Mouse (Mus musculus) forebrain, embryonic 10.5 days (tissue): Measurements from ENCODE around the gene Gm45618. TPM values are rescaled to one million over a fixed set of nuclear protein-coding genes. Genes with fewer than 3 reads are reported as not detected.
"Not testable (repeated sequence)": the region's sequence is repeated elsewhere in the genome, so short reads cannot be mapped to it uniquely, and the experiment has no call there.

Experiments
- DNase-seq: peaks from one replicate; pipeline ENCODE4 v3.0.0-alpha.2; 2017; ENCODE audit warnings: low spot score; ENCODE audit errors: extremely low spot score
- H3K27ac ChIP-seq: fragments of 300-500 bp; sonication (generic); 2 replicates; pipeline ENCODE4 v1.5.1; 2016; ENCODE audit warnings: mild to moderate bottlenecking
- H3K27me3 ChIP-seq: fragments of 300-500 bp; sonication (generic); 2 replicates; pipeline ENCODE4 v1.6.1; 2016; ENCODE audit warnings: mild to moderate bottlenecking; ENCODE audit not compliant: poor library complexity, severe bottlenecking
- H3K36me3 ChIP-seq: fragments of 300-500 bp; sonication (generic); replicated peaks from 2 replicates; pipeline ENCODE4 v1.6.1; 2016; ENCODE audit warnings: mild to moderate bottlenecking, moderate library complexity
- H3K4me1 ChIP-seq: fragments of 300-500 bp; sonication (generic); 2 replicates; pipeline ENCODE4 v1.6.1; 2016
- H3K4me3 ChIP-seq: fragments of 300-500 bp; sonication (generic); 2 replicates; pipeline ENCODE4 v1.5.1; 2016; ENCODE audit warnings: mild to moderate bottlenecking, moderate library complexity
- H3K9me3 ChIP-seq: fragments of 300-500 bp; sonication (generic); 2 replicates; pipeline ENCODE4 v1.6.1; 2016; ENCODE audit warnings: mild to moderate bottlenecking, moderate library complexity
- WGBS: fragments of 180-500 bp; shearing (Covaris S2); methylation state at CpG from one replicate; pipeline ENCODE4 v1.1.7; 2016; 5-methylcytosine and 5-hydroxymethylcytosine counted together
- polyA plus RNA-seq: library from polyadenylated mRNA; unstranded; fragments of >200 nt; fragmentation: Nextera tagmentation; extraction: Ambion mirVana; gene quantifications from 2 replicates; pipeline ENCODE4 v1.2.1, GENCODE M21; 2016

Gm45618 gene
- 0.38 TPM in 1 of 2 replicates, not detected in the other for polyA plus RNA-seq

GRCm38 (mm10) chr7:142120629-142121028 is at the start of gene Gm45618:
Gm45618 (minus strand) TSS chr7:142120729.
- not testable (repeated sequence) for H3K4me1 ChIP-seq, DNase-seq, H3K9me3 ChIP-seq, H3K27me3 ChIP-seq, H3K27ac ChIP-seq, H3K36me3 ChIP-seq, H3K4me3 ChIP-seq
- 85% methylated on average over 1 of the region's 1 CpGs for WGBS

GRCm38 (mm10) chr7:142169836-142170235 is 49.3 kb upstream of the Gm45618 start:
- DNase-seq, result no peak
- H3K4me1 ChIP-seq, result no peaks in the 10 kb centered on the region
- H3K9me3 ChIP-seq, result no peaks in the 10 kb centered on the region
- no peak overlapping the region for H3K27ac ChIP-seq
- H3K27me3 ChIP-seq, result no peaks in the 10 kb centered on the region
- 51% methylated on average over 3 of the region's 3 CpGs for WGBS
- H3K36me3 ChIP-seq, result no peaks in the 10 kb centered on the region
- no peak overlapping the region for H3K4me3 ChIP-seq

- not testable (repeated sequence) for H3K27ac ChIP-seq, DNase-seq
Observed at GRCm38 (mm10) chr7:142165639-142166038, 45.1 kb upstream of the Gm45618 start, which contains the start of gene Gm4553. Gm4553 (minus strand) TSS chr7:142165739.

GRCm38 (mm10) chr7:142159366-142159765 is 38.8 kb upstream of the Gm45618 start:
- Histone ChIP-seq H3K36me3 (no peaks in the 10 kb centered on the region), H3K27me3 (no peaks in the 10 kb centered on the region), H3K4me3 (no peak overlapping the region), H3K27ac (no peak overlapping the region), H3K9me3 (no peaks in the 10 kb centered on the region), H3K4me1 (no peaks in the 10 kb centered on the region)
- WGBS, result 90% methylated on average over 3 of the region's 3 CpGs
- DNase-seq, result no peak

More at GRCm38 (mm10) chr7:142165639-142166038, 45.1 kb upstream of the Gm45618 start, which contains the start of gene Gm4553:
- H3K36me3 ChIP-seq, H3K4me1 ChIP-seq, H3K4me3 ChIP-seq, H3K9me3 ChIP-seq, H3K27me3 ChIP-seq: not testable (repeated sequence)

- H3K4me1 ChIP-seq, H3K27me3 ChIP-seq, H3K4me3 ChIP-seq, DNase-seq, H3K27ac ChIP-seq, H3K36me3 ChIP-seq, H3K9me3 ChIP-seq: not testable (repeated sequence)
- WGBS, result 69% methylated on average over 2 of the region's 2 CpGs
Observed at GRCm38 (mm10) chr7:142157013-142157412, 36.5 kb upstream of the Gm45618 start, which contains the start of gene Gm29735. Gm29735 (minus strand) TSS chr7:142157113.

- H3K36me3 ChIP-seq, result no peaks in the 10 kb centered on the region
- H3K4me1 ChIP-seq, result no peaks in the 10 kb centered on the region
- no peaks in the 10 kb centered on the region for H3K27me3 ChIP-seq
- DNase-seq, result no peak
- no peak overlapping the region for H3K27ac ChIP-seq
- no peak overlapping the region for H3K4me3 ChIP-seq
- 88% methylated on average over 1 of the region's 1 CpGs for WGBS
- no peaks in the 10 kb centered on the region for H3K9me3 ChIP-seq
Observed at GRCm38 (mm10) chr7:142155308-142155707, 34.8 kb upstream of the Gm45618 start.

GRCm38 (mm10) chr7:142152191-142152590 is 31.7 kb upstream of the Gm45618 start:
- H3K9me3 ChIP-seq, result no peaks in the 10 kb centered on the region
- H3K27me3 ChIP-seq, result no peaks in the 10 kb centered on the region
- H3K4me3 ChIP-seq, result no peak overlapping the region
- H3K36me3 ChIP-seq, result no peaks in the 10 kb centered on the region
- H3K4me1 ChIP-seq, result no peaks in the 10 kb centered on the region
- WGBS, result 86% methylated on average over 4 of the region's 4 CpGs
- H3K27ac ChIP-seq, result no peak overlapping the region
- DNase-seq, result no peak

- no peak overlapping the region for H3K4me3 ChIP-seq
- no peaks in the 10 kb centered on the region for H3K9me3 ChIP-seq
- no peak for DNase-seq
- H3K27me3 ChIP-seq, result 0 out of 2 replicates have a peak, but pooled peaks cover 4% of the 10 kb centered on the region
- H3K36me3 ChIP-seq, result no peaks in the 10 kb centered on the region
- no peaks in the 10 kb centered on the region for H3K4me1 ChIP-seq
- H3K27ac ChIP-seq, result no peak overlapping the region
Observed at GRCm38 (mm10) chr7:142148633-142149032, 28.1 kb upstream of the Gm45618 start.

- H3K36me3 ChIP-seq, result no peaks in the 10 kb centered on the region
- peak; percentile 29 for DNase-seq
- WGBS, result 2% methylated on average over 1 of the region's 1 CpGs
Observed at GRCm38 (mm10) chr7:142146033-142146432, 25.5 kb upstream of the Gm45618 start.

GRCm38 (mm10) chr7:142145413-142145940 is 24.9 kb upstream of the Gm45618 start:
- WGBS, result 56% methylated on average over 4 of the region's 4 CpGs
- 0 out of 2 replicates have a peak, but pooled peaks cover 4% of the 10 kb centered on the region for H3K27me3 ChIP-seq

More at GRCm38 (mm10) chr7:142146033-142146432, 25.5 kb upstream of the Gm45618 start:
- H3K27me3 ChIP-seq, result 0 out of 2 replicates have a peak, but pooled peaks cover 4% of the 10 kb centered on the region
- no peaks in the 10 kb centered on the region for H3K9me3 ChIP-seq
- no peak overlapping the region for H3K27ac ChIP-seq
- H3K4me3 ChIP-seq, result no peak overlapping the region
- no peaks in the 10 kb centered on the region for H3K4me1 ChIP-seq

GRCm38 (mm10) chr7:142144507-142144906 is 24.0 kb upstream of the Gm45618 start, which contains the start of gene Gm45337:
Gm45337 (minus strand) TSS chr7:142144607.
- H3K27ac ChIP-seq, result no peak within 1 kb of the TSS
- H3K9me3 ChIP-seq, result no peaks in the 10 kb centered on the region
- H3K27me3 ChIP-seq, result 0 out of 2 replicates have a peak, but pooled peaks cover 4% of the 10 kb centered on the region
- H3K4me1 ChIP-seq, result no peaks in the 10 kb centered on the region
- no peaks in the 10 kb centered on the region for H3K36me3 ChIP-seq
- no peak within 1 kb of the TSS for H3K4me3 ChIP-seq
- 82% methylated on average over 1 of the region's 1 CpGs for WGBS
- DNase-seq, result no peak

More at GRCm38 (mm10) chr7:142145413-142145940, 24.9 kb upstream of the Gm45618 start:
- no peaks in the 10 kb centered on the region for H3K9me3 ChIP-seq
- no peak for DNase-seq
- H3K36me3 ChIP-seq, result no peaks in the 10 kb centered on the region
- no peak overlapping the region for H3K4me3 ChIP-seq
- H3K4me1 ChIP-seq, result no peaks in the 10 kb centered on the region
- H3K27ac ChIP-seq, result no peak overlapping the region

GRCm38 (mm10) chr7:142143506-142144010 is 23.0 kb upstream of the Gm45618 start:
- H3K36me3 ChIP-seq, H3K27ac ChIP-seq, H3K9me3 ChIP-seq, H3K4me1 ChIP-seq, DNase-seq, H3K27me3 ChIP-seq, H3K4me3 ChIP-seq: not testable (repeated sequence)
- 71% methylated on average over 1 of the region's 1 CpGs for WGBS

- Histone ChIP-seq H3K36me3 (no peaks in the 10 kb centered on the region), H3K4me3 (no peak overlapping the region), H3K4me1 (no peaks in the 10 kb centered on the region), H3K27me3 (0 out of 2 replicates have a peak, but pooled peaks cover 4% of the 10 kb centered on the region), H3K9me3 (no peaks in the 10 kb centered on the region), H3K27ac (no peak overlapping the region)
- 50% methylated on average over 1 of the region's 1 CpGs for WGBS
- DNase-seq, result no peak
Observed at GRCm38 (mm10) chr7:142140696-142141095, 20.2 kb upstream of the Gm45618 start.
